Mouse (Mus musculus) cerebellum, adult 2 months (tissue): ENCODE data around the gene Upk3b.

ENCODE experiments used
- CTCF ChIP-seq: fragments of 200-500 bp; IDR thresholded peaks from 2 replicates; pipeline ENCODE4 v1.5.1; 2011; ENCODE audit warnings: low read depth, mild to moderate bottlenecking, control low read depth, low read length, moderate library complexity, borderline replicate concordance; ENCODE audit not compliant: insufficient read depth
- POLR2A ChIP-seq: fragments of 200-500 bp; IDR thresholded peaks from 2 replicates; pipeline ENCODE4 v1.6.1; 2011; ENCODE audit warnings: low read length, control low read depth, borderline replicate concordance; ENCODE audit not compliant: insufficient read depth

- TF ChIP-seq CTCF = no peak
- TF ChIP-seq POLR2A = no peak
These were observed 42.1 kb upstream of the Upk3b start for GRCm38 (mm10) chr5:135996162-135996561.
